Mouse (Mus musculus) cortical plate, adult 2 months (tissue): ENCODE results near the gene Cldn3.

Source experiments
- CTCF ChIP-seq: fragments of 200-500 bp; IDR thresholded peaks from 2 replicates; pipeline ENCODE4 v1.5.1; 2011; ENCODE audit warnings: mild to moderate bottlenecking, control low read depth, low read length; ENCODE audit not compliant: insufficient read depth; ENCODE audit errors: extremely low read depth
- POLR2A ChIP-seq: fragments of 200-500 bp; IDR thresholded peaks from 2 replicates; pipeline ENCODE4 v1.6.1; 2011; ENCODE audit warnings: mild to moderate bottlenecking, low read length, control low read depth; ENCODE audit not compliant: insufficient read depth; ENCODE audit errors: extremely low read depth

- TF ChIP-seq CTCF, result no peak
- TF ChIP-seq POLR2A, result no peak
These were observed 41.8 kb upstream of the Cldn3 start for GRCm38 (mm10) chr5:134944179-134944578.
